ENCODE assay signal across 8 mouse cellular contexts in genomic region chr2:105676080-105676908, GRCm38 (mm10). TPM values are rescaled to one million over a fixed set of nuclear protein-coding genes. Genes with fewer than 3 reads are reported as not detected.
DNase-seq lines count a peak whose midpoint lies in the region; ATAC-seq and TF ChIP-seq lines count a peak whose summit lies in the region.

No protein-coding gene starts in this region.

- TF ChIP-seq CTCF in heart, postnatal 0 days (IDR thresholded peaks at IDR 0.05; ENCODE audit: low read depth) = no peak
- no peak for TF ChIP-seq CTCF in liver, embryonic 14.5 days (IDR thresholded peaks at IDR 0.05; ENCODE audit: low read depth)
- no peak for TF ChIP-seq CTCF in stomach, postnatal 0 days (IDR thresholded peaks at IDR 0.05; ENCODE audit: low read depth)

- no peaks in the 10 kb centered on the region for H3K9me3 ChIP-seq in heart, postnatal 0 days (replicated peaks; ENCODE audit: control insufficient read depth, low read length)
- H3K9me3 ChIP-seq in liver, embryonic 14.5 days (ENCODE audit: control insufficient read depth, low read length) = no peaks in the 10 kb centered on the region
- no peaks in the 10 kb centered on the region for H3K9me3 ChIP-seq in stomach, postnatal 0 days (ENCODE audit: control insufficient read depth, low read length)

- WGBS in heart, postnatal 0 days = under 1% methylated on average over 63 of the region's 77 CpGs
- WGBS in liver, embryonic 14.5 days (ENCODE audit: insufficient replicate concordance) = under 1% methylated on average over 77 of the region's 77 CpGs
- under 1% methylated on average over 75 of the region's 77 CpGs for WGBS in stomach, postnatal 0 days

- H3K27ac ChIP-seq in heart, postnatal 0 days (ENCODE audit: low read depth) = no peak overlapping the region
- H3K27ac ChIP-seq in liver, embryonic 14.5 days = no peak overlapping the region
- H3K27ac ChIP-seq in stomach, postnatal 0 days (replicated peaks) = no peak overlapping the region

- peak; percentile 53 for ATAC-seq in heart, postnatal 0 days (ENCODE audit: insufficient read depth, low read depth)
- ATAC-seq in liver, embryonic 14.5 days (ENCODE audit: insufficient read depth) = no peak
- ATAC-seq in stomach, postnatal 0 days (ENCODE audit: low FRiP score, low TSS enrichment) = no peak; the same call in 1 of the 2 replicates

- peak overlapping the region; percentile 46 for H3K4me3 ChIP-seq in heart, postnatal 0 days (ENCODE audit: low read depth, low read length)
- H3K4me3 ChIP-seq in liver, embryonic 14.5 days (ENCODE audit: insufficient read depth in 1 of 2, low read depth in 2 of 2, low read length in 2 of 2) = peak overlapping the region in 1 of 2 experiments; percentile 23; a peak in 2 of 4 replicates
- peak overlapping the region; percentile 32 for H3K4me3 ChIP-seq in stomach, postnatal 0 days (ENCODE audit: low read depth, low read length)

- H3K36me3 ChIP-seq in heart, postnatal 0 days (replicated peaks; ENCODE audit: control insufficient read depth, insufficient read depth, low read length) = no peaks in the 10 kb centered on the region
- no peaks in the 10 kb centered on the region for H3K36me3 ChIP-seq in liver, embryonic 14.5 days (replicated peaks; ENCODE audit: control insufficient read depth, insufficient read depth, low read depth)
- no peaks in the 10 kb centered on the region for H3K36me3 ChIP-seq in stomach, postnatal 0 days (ENCODE audit: control insufficient read depth, insufficient read depth, low read length)

- peak overlapping the region; percentile 54 for H3K4me2 ChIP-seq in heart, postnatal 0 days (ENCODE audit: low read depth, low read length)
- H3K4me2 ChIP-seq in liver, embryonic 14.5 days (ENCODE audit: low read depth) = peak overlapping the region; percentile 34
- peak overlapping the region; percentile 50 for H3K4me2 ChIP-seq in stomach, postnatal 0 days (replicated peaks; ENCODE audit: low read depth)

- peaks cover 20% of the 10 kb centered on the region; the same call in 1 of the 2 replicates for H3K4me1 ChIP-seq in heart, postnatal 0 days (ENCODE audit: control insufficient read depth, insufficient read depth)
- no peaks in the 10 kb centered on the region for H3K4me1 ChIP-seq in liver, embryonic 14.5 days (replicated peaks; ENCODE audit: control insufficient read depth in 2 of 2, insufficient read depth in 2 of 2, low read length in 1 of 2)
- peaks cover 2% of the 10 kb centered on the region; the same call in 1 of the 2 replicates for H3K4me1 ChIP-seq in stomach, postnatal 0 days (replicated peaks; ENCODE audit: control insufficient read depth, insufficient read depth)

- peak; percentile 47 to 73 for DNase-seq in cerebellum, adult 18-20 months
- no peak for DNase-seq in cerebellum, adult 11 months
- peak; percentile 81 for DNase-seq in 3134 (ENCODE audit: extremely low read depth, insufficient read length, low spot score)
- DNase-seq in cerebellum, postnatal 25 days = peak; percentile 76 to 78
- no peak for DNase-seq in heart, postnatal 0 days (ENCODE audit: low spot score)
- DNase-seq in liver, embryonic 14.5 days (ENCODE audit: low read depth in 3 of 3, low spot score in 3 of 3) = no peak
- no peak for DNase-seq in stomach, postnatal 0 days (ENCODE audit: low spot score)
- no peak for DNase-seq in layer of hippocampus, postnatal 25 days (ENCODE audit: extremely low spot score in 1 of 2, low spot score in 1 of 2)

- H3K27me3 ChIP-seq in heart, postnatal 0 days (ENCODE audit: control insufficient read depth, insufficient read depth, low read length) = peaks cover 99% of the 10 kb centered on the region
- peaks cover 99% of the 10 kb centered on the region for H3K27me3 ChIP-seq in liver, embryonic 14.5 days (ENCODE audit: control insufficient read depth, insufficient read depth, low read length)
- peaks cover 35% of the 10 kb centered on the region for H3K27me3 ChIP-seq in stomach, postnatal 0 days (ENCODE audit: control insufficient read depth, insufficient read depth, low read length)

- TF ChIP-seq EP300 in heart, postnatal 0 days (IDR thresholded peaks at IDR 0.05; ENCODE audit: low read depth) = no peak
- no peak for TF ChIP-seq EP300 in liver, embryonic 14.5 days (IDR thresholded peaks at IDR 0.05; ENCODE audit: low read depth)
- TF ChIP-seq EP300 in stomach, postnatal 0 days (optimal IDR thresholded peaks at IDR 0.05) = no peak

- no peak overlapping the region for H3K9ac ChIP-seq in heart, postnatal 0 days (replicated peaks; ENCODE audit: low read depth, low read length)
- no peak overlapping the region for H3K9ac ChIP-seq in liver, embryonic 14.5 days (replicated peaks)
- H3K9ac ChIP-seq in stomach, postnatal 0 days (ENCODE audit: low read length) = no peak overlapping the region

RNA-seq across cellular contexts. Expression of gene Pax6, which starts 7.6 kb away (rescaled TPM):
- total RNA-seq in heart, postnatal 0 days (2014; rRNA removed; ENCODE audit: low replicate concordance) = not detected in 2 replicates
- polyA plus RNA-seq in heart, postnatal 0 days (2015; fragmentation: Nextera tagmentation; extraction: Ambion mirVana) = 0.05 and 0.15 TPM in 2 replicates
- polyA plus RNA-seq in liver, embryonic 14.5 days (2012; rRNA removed) = 0.06 and 0.11 TPM in 2 replicates
- 0.08 TPM in 1 of 2 replicates, not detected in the other for polyA plus RNA-seq in liver, embryonic 14.5 days (2014; fragmentation: Nextera tagmentation; extraction: Ambion mirVana)
- 0.63 and 0.67 TPM in 2 replicates for polyA plus RNA-seq in stomach, postnatal 0 days (2015; fragmentation: Nextera tagmentation; extraction: Ambion mirVana)
- 1 to 10 TPM; 9.4 to 9.7 TPM for total RNA-seq in layer of hippocampus, postnatal 25 days (2021)

Comparison
In these comparisons a context has a peak if more than half of its experiments do, and no peak if none do; other contexts are left out.
1. DNase-seq: peak in cerebellum, adult 18-20 months (2 of 2), 3134 (single experiment) and cerebellum, postnatal 25 days (2 of 2); none in cerebellum, adult 11 months (single experiment), heart, postnatal 0 days (single experiment), liver, embryonic 14.5 days (0 of 3), stomach, postnatal 0 days (single experiment) and layer of hippocampus, postnatal 25 days (0 of 2).
2. Peak in every context shown above with its lines, with median percentiles within 50 percentile points of each other: H3K4me2 ChIP-seq.